Comparison of ENCODE assay signal across 10 mouse cellular contexts in genomic region chr10:109758921-109759600, GRCm38 (mm10).
DNase-seq lines count a peak whose midpoint lies in the region; TF ChIP-seq lines count a peak whose summit lies in the region.
"Had no signal": no experiment of that assay in that cellular context is flagged by ENCODE, and none has a peak within 500 bp of the region (broad histone marks: within the 10 kb centered on the region; RNA-seq: fewer than 3 reads in every experiment).

No protein-coding gene starts in this region.

- H3K27ac ChIP-seq in left cerebral cortex, adult 2 months: peak overlapping the region; percentile 52; the same call in 1 of the 2 replicates

- no peak overlapping the region for H3K4me3 ChIP-seq in left cerebral cortex, adult 2 months

- intact Hi-C loops in left cerebral cortex, adult 2 months (cut with DNase I): no loop called here
- intact Hi-C loops in left cerebral cortex, postnatal 14 days (cut with DNase I): no loop called here
- intact Hi-C loops in heart, postnatal 36 days (cut with DNase I): no loop called here

- TF ChIP-seq CTCF in left cerebral cortex, adult 2 months (IDR thresholded peaks at IDR 0.05): no peak

- peak in 1 of 2 experiments; percentile 27 for DNase-seq in left cerebral cortex, adult 2 months (ENCODE audit: extremely low spot score in 1 of 2, low spot score in 2 of 2)
- DNase-seq in left cerebral cortex, postnatal 14 days (ENCODE audit: low spot score in 2 of 2): no peak
- peak; percentile 40 for DNase-seq in cerebellum, adult 11 months
- DNase-seq in cerebellum, adult 9-10 months: peak; percentile 73
- peak; percentile 28 to 43 for DNase-seq in layer of hippocampus, adult 8-10 months (ENCODE audit: low spot score in 2 of 2)
- no peak for DNase-seq in heart, postnatal 36 days
- no peak for DNase-seq in lung, postnatal 10 days
- DNase-seq: adrenal gland, postnatal 10 days; kidney, adult 18-20 months; liver had no signal

Comparison
In these comparisons a context has a peak if more than half of its experiments do, and no peak if none do; other contexts are left out.
1. DNase-seq: peak in cerebellum, adult 11 months (single experiment), cerebellum, adult 9-10 months (single experiment) and layer of hippocampus, adult 8-10 months (2 of 2); none in left cerebral cortex, postnatal 14 days (0 of 2), heart, postnatal 36 days (0 of 2) and lung, postnatal 10 days (single experiment).